Mouse (Mus musculus) forebrain, embryonic 15.5 days (tissue): ENCODE measurements around the gene Prkg2. TPM values are rescaled to one million over a fixed set of nuclear protein-coding genes. Genes with fewer than 3 reads are reported as not detected.

Source experiments
- ATAC-seq: fragments of 200-750 bp; cut with Nextera tagmentation; replicated peaks from 2 replicates; pipeline ENCODE4 v1.8.0; 2017; ENCODE audit warnings: mild to moderate bottlenecking, moderate TSS enrichment, moderate library complexity
- H3K27ac ChIP-seq: fragments of 300-500 bp; sonication (generic); replicated peaks from 2 replicates; pipeline ENCODE4 v1.5.1; 2015; ENCODE audit warnings: mild to moderate bottlenecking, inconsistent platforms
- H3K27me3 ChIP-seq: fragments of 300-500 bp; sonication (generic); 2 replicates; pipeline ENCODE4 v1.6.1; 2015; ENCODE audit warnings: inconsistent platforms
- H3K36me3 ChIP-seq: fragments of 300-500 bp; sonication (generic); 2 replicates; pipeline ENCODE4 v1.6.1; 2015; ENCODE audit warnings: mild to moderate bottlenecking, inconsistent platforms
- H3K4me1 ChIP-seq: fragments of 300-500 bp; sonication (generic); 2 replicates; pipeline ENCODE4 v1.6.1; 2015; ENCODE audit warnings: inconsistent platforms
- H3K4me2 ChIP-seq: fragments of 300-500 bp; sonication (generic); replicated peaks from 2 replicates; pipeline ENCODE4 v1.6.1; 2015; ENCODE audit warnings: mild to moderate bottlenecking, inconsistent platforms
- H3K4me3 ChIP-seq: fragments of 300-500 bp; sonication (generic); 2 replicates; pipeline ENCODE4 v1.5.1; 2015; ENCODE audit warnings: mild to moderate bottlenecking, inconsistent platforms
- H3K9ac ChIP-seq: fragments of 300-500 bp; sonication (generic); replicated peaks from 2 replicates; pipeline ENCODE4 v1.6.1; 2015; ENCODE audit warnings: mild to moderate bottlenecking, inconsistent platforms
- H3K9me3 ChIP-seq: fragments of 300-500 bp; sonication (generic); 2 replicates; pipeline ENCODE4 v1.6.1; 2016; ENCODE audit warnings: inconsistent platforms
- WGBS: fragments of 180-500 bp; shearing (Covaris S2); methylation state at CpG from one replicate; pipeline ENCODE4 v1.1.7; 2015; ENCODE audit warnings: mixed read lengths; 5-methylcytosine and 5-hydroxymethylcytosine counted together
- polyA plus RNA-seq: library from polyadenylated mRNA; unstranded; fragments of >200 nt; fragmentation: Nextera tagmentation; extraction: Ambion mirVana; gene quantifications from 2 replicates; pipeline ENCODE4 v1.2.1, GENCODE M21; 2015

The Prkg2 gene
- polyA plus RNA-seq, 1 experiment from 2014 or later, result 0.84 TPM

DNA sequence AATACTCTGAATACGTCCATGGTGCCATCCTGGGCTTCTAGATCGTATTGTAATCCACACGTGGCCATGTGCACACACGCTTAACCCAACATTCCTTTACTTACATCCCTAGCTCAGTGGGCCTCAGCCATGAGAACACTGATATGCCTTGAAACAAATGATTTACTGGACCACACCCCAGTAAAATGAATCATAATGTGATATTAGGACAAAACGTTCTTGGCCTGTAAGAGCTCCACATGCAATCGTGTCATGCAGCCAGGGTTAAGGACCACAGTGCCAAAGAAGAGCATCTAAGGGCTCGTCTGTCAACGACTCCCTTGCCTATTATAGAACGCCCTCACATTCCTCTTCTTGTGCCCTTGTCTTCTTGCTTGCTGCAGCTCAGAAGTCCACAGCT, 70.5 kb downstream of the Prkg2 start:
- Histone ChIP-seq H3K4me2 (no peak overlapping the region), H3K27me3 (no peaks in the 10 kb centered on the region), H3K36me3 (no peaks in the 10 kb centered on the region), H3K4me1 (peaks cover 15% of the 10 kb centered on the region), H3K4me3 (no peak overlapping the region), H3K9ac (no peak overlapping the region), H3K9me3 (no peaks in the 10 kb centered on the region), H3K27ac (no peak overlapping the region)
- WGBS, result 89% methylated on average over 9 of the region's 9 CpGs
- no peak for ATAC-seq

GRCm38 (mm10) chr5:98965139-98965538, 72.0 kb downstream of the Prkg2 start:
- Histone ChIP-seq H3K27me3 (no peaks in the 10 kb centered on the region), H3K9ac (no peak overlapping the region), H3K4me2 (no peak overlapping the region), H3K27ac (no peak overlapping the region), H3K36me3 (no peaks in the 10 kb centered on the region), H3K9me3 (no peaks in the 10 kb centered on the region), H3K4me3 (no peak overlapping the region), H3K4me1 (peaks cover 15% of the 10 kb centered on the region)
- ATAC-seq, result no peak
- WGBS, result 8% methylated on average over 4 of the region's 4 CpGs

- Histone ChIP-seq H3K4me1 (peaks cover 15% of the 10 kb centered on the region), H3K4me3 (no peak overlapping the region), H3K9me3 (no peaks in the 10 kb centered on the region), H3K36me3 (no peaks in the 10 kb centered on the region), H3K4me2 (no peak overlapping the region), H3K27me3 (no peaks in the 10 kb centered on the region), H3K27ac (no peak overlapping the region), H3K9ac (no peak overlapping the region)
- WGBS, result 69% methylated on average over 6 of the region's 6 CpGs
- ATAC-seq, result no peak
These were observed 72.8 kb downstream of the Prkg2 start for GRCm38 (mm10) chr5:98964367-98964766.

GRCm38 (mm10) chr5:98962472-98962871, 74.7 kb downstream of the Prkg2 start:
- no peak overlapping the region for H3K27ac ChIP-seq
- H3K9ac ChIP-seq, result no peak overlapping the region
- H3K36me3 ChIP-seq, result no peaks in the 10 kb centered on the region
- H3K4me2 ChIP-seq, result no peak overlapping the region
- no peak overlapping the region for H3K4me3 ChIP-seq
- no peaks in the 10 kb centered on the region for H3K9me3 ChIP-seq
- no peak for ATAC-seq
- WGBS, result 51% methylated on average over 2 of the region's 2 CpGs
- no peaks in the 10 kb centered on the region for H3K27me3 ChIP-seq
- peaks cover 15% of the 10 kb centered on the region for H3K4me1 ChIP-seq

- no peak for ATAC-seq
- no peak overlapping the region for H3K4me3 ChIP-seq
- H3K9me3 ChIP-seq, result no peaks in the 10 kb centered on the region
- H3K4me1 ChIP-seq, result no peaks in the 10 kb centered on the region; the same call in 1 of the 2 replicates
- no peaks in the 10 kb centered on the region for H3K27me3 ChIP-seq
- H3K4me2 ChIP-seq, result no peak overlapping the region
- H3K36me3 ChIP-seq, result no peaks in the 10 kb centered on the region
- 31% methylated on average over 3 of the region's 3 CpGs for WGBS
- no peak overlapping the region for H3K27ac ChIP-seq
- H3K9ac ChIP-seq, result no peak overlapping the region
These were observed 81.6 kb downstream of the Prkg2 start for GRCm38 (mm10) chr5:98955576-98955975.

- Histone ChIP-seq H3K27me3 (no peaks in the 10 kb centered on the region), H3K4me1 (no peaks in the 10 kb centered on the region; the same call in 1 of the 2 replicates), H3K36me3 (no peaks in the 10 kb centered on the region), H3K9me3 (no peaks in the 10 kb centered on the region), H3K4me2 (no peak overlapping the region), H3K4me3 (no peak overlapping the region), H3K27ac (no peak overlapping the region), H3K9ac (no peak overlapping the region)
- WGBS, result 26% methylated on average over 1 of the region's 1 CpGs
- ATAC-seq, result no peak
These were observed 83.8 kb downstream of the Prkg2 start for GRCm38 (mm10) chr5:98953386-98953785.

GRCm38 (mm10) chr5:98951566-98951965, 85.6 kb downstream of the Prkg2 start:
- Histone ChIP-seq H3K4me2 (no peak overlapping the region), H3K27ac (no peak overlapping the region), H3K27me3 (no peaks in the 10 kb centered on the region), H3K9me3 (no peaks in the 10 kb centered on the region), H3K9ac (no peak overlapping the region), H3K36me3 (no peaks in the 10 kb centered on the region), H3K4me1 (no peaks in the 10 kb centered on the region; the same call in 1 of the 2 replicates), H3K4me3 (no peak overlapping the region)
- ATAC-seq, result no peak
- WGBS, result 84% methylated on average over 4 of the region's 4 CpGs

DNA sequence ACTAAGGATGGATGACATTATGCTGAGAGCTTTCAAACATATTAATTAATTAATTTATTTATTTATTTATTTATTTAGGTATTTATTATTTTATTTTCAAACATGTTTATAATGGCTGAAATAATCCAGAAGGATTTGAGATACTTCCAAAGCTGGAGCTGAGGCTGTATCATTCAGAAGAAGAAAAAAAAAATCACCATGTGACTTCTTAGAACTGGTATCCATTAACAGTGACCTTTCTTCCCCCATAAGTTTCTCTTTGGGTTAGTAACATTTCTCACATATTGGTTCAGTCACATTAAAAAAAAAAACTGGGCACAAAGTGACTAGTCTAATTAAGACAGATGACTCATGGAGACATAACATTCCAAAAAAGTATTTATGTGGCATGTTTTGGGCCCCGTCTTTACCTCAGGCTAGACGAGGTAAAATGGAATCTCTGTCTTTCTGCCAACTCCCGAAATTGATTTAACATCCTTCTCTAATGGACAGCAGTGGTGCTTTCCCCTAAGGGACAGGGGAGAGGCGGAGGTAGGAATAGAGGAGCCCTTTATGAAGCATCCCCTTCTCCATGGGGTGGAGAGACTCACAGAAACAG, 86.6 kb downstream of the Prkg2 start:
- no peaks in the 10 kb centered on the region; the same call in 1 of the 2 replicates for H3K4me1 ChIP-seq
- 81% methylated on average over 4 of the region's 4 CpGs for WGBS
- no peak overlapping the region for H3K4me3 ChIP-seq
- no peak overlapping the region for H3K27ac ChIP-seq
- ATAC-seq, result no peak
- H3K36me3 ChIP-seq, result no peaks in the 10 kb centered on the region
- no peaks in the 10 kb centered on the region for H3K27me3 ChIP-seq
- no peaks in the 10 kb centered on the region for H3K9me3 ChIP-seq
- H3K4me2 ChIP-seq, result no peak overlapping the region
- H3K9ac ChIP-seq, result no peak overlapping the region

DNA sequence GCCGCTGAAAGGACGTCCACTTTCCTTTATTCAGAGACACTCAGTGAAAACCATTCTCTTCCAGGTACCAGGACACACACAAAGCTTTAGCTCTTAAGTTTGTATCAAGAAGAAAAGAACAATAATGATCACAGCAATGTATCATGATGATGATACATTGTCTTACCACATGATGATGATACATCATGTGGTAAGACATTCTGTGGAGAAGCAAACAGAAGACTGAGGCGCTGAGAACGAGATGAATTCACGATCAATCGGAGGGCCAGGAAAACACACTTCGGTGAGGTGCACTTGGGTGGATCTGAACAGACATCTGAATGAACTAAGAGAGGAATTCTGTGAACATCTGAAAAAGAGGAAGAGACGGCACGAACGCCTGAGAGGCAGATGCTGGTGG, 87.4 kb downstream of the Prkg2 start:
- no peaks in the 10 kb centered on the region for H3K27me3 ChIP-seq
- WGBS, result 93% methylated on average over 10 of the region's 10 CpGs

GRCm38 (mm10) chr5:98946656-98947055, 90.5 kb downstream of the Prkg2 start:
- no peaks in the 10 kb centered on the region for H3K27me3 ChIP-seq
- H3K9me3 ChIP-seq, result no peaks in the 10 kb centered on the region
- no peaks in the 10 kb centered on the region for H3K4me1 ChIP-seq
- H3K4me2 ChIP-seq, result no peak overlapping the region
- no peak overlapping the region for H3K9ac ChIP-seq
- H3K36me3 ChIP-seq, result no peaks in the 10 kb centered on the region
- WGBS, result 86% methylated on average over 20 of the region's 20 CpGs
- no peak overlapping the region for H3K27ac ChIP-seq
- no peak overlapping the region for H3K4me3 ChIP-seq
- no peak for ATAC-seq

More for the DNA sequence above, 87.4 kb downstream of the Prkg2 start:
- no peak for ATAC-seq
- no peaks in the 10 kb centered on the region for H3K4me1 ChIP-seq
- H3K9ac ChIP-seq, result no peak overlapping the region
- H3K36me3 ChIP-seq, result no peaks in the 10 kb centered on the region
- no peak overlapping the region for H3K27ac ChIP-seq
- no peaks in the 10 kb centered on the region for H3K9me3 ChIP-seq
- H3K4me3 ChIP-seq, result no peak overlapping the region
- H3K4me2 ChIP-seq, result no peak overlapping the region

GRCm38 (mm10) chr5:98946117-98946620, 91.0 kb downstream of the Prkg2 start:
- no peak for ATAC-seq
- H3K27me3 ChIP-seq, result no peaks in the 10 kb centered on the region
- H3K4me3 ChIP-seq, result no peak overlapping the region
- H3K4me2 ChIP-seq, result no peak overlapping the region
- H3K4me1 ChIP-seq, result no peaks in the 10 kb centered on the region
- no peaks in the 10 kb centered on the region for H3K9me3 ChIP-seq
- H3K9ac ChIP-seq, result no peak overlapping the region
- WGBS, result 82% methylated on average over 4 of the region's 4 CpGs
- no peaks in the 10 kb centered on the region for H3K36me3 ChIP-seq
- no peak overlapping the region for H3K27ac ChIP-seq

- Histone ChIP-seq H3K4me2 (no peak overlapping the region), H3K36me3 (no peaks in the 10 kb centered on the region), H3K27ac (no peak overlapping the region), H3K4me3 (no peak overlapping the region), H3K9ac (no peak overlapping the region), H3K27me3 (no peaks in the 10 kb centered on the region), H3K4me1 (peaks cover 7% of the 10 kb centered on the region), H3K9me3 (no peaks in the 10 kb centered on the region)
- WGBS, result 43% methylated on average over 6 of the region's 6 CpGs
- no peak for ATAC-seq
These were observed 93.4 kb downstream of the Prkg2 start for GRCm38 (mm10) chr5:98943776-98944175.

- H3K9ac ChIP-seq, result no peak overlapping the region
- H3K27me3 ChIP-seq, result no peaks in the 10 kb centered on the region
- no peak overlapping the region for H3K4me2 ChIP-seq
- peaks cover 7% of the 10 kb centered on the region for H3K4me1 ChIP-seq
- no peaks in the 10 kb centered on the region for H3K9me3 ChIP-seq
- no peak for ATAC-seq
- no peak overlapping the region for H3K27ac ChIP-seq
- 54% methylated on average over 6 of the region's 6 CpGs for WGBS
- no peaks in the 10 kb centered on the region for H3K36me3 ChIP-seq
- H3K4me3 ChIP-seq, result no peak overlapping the region
These were observed 96.4 kb downstream of the Prkg2 start for GRCm38 (mm10) chr5:98940731-98941130.
